Mouse (Mus musculus) left cerebral cortex, postnatal 10 days (tissue): Measurements from ENCODE around the gene Ptms. TPM values are rescaled to one million over a fixed set of nuclear protein-coding genes. Genes with fewer than 3 reads are reported as not detected.
A peak's percentile ranks its signal among the peaks of the same experiment; 100 is the strongest.

Experiments used
- DNase-seq, 2 experiments: peaks; one replicate each; pipeline ENCODE4 v3.0.0; 2021 to 2022; ENCODE audit warnings: low spot score in 2 of 2, mixed read lengths in 1 of 2; ENCODE audit errors: extremely low spot score in 1 of 2
- intact Hi-C: fragments of 180-260 bp; cut with DNase I; formaldehyde crosslinking; loops from one replicate; pipeline ENCODE4 v1.15.1; 2025
- total RNA-seq, 2 experiments: library from RNA; stranded (reverse); gene quantifications; 2 replicates each; pipeline ENCODE4 v1.2.3; 2021

Ptms gene
- 1,000 to 10,000 TPM; 1,368 to 1,394 TPM for total RNA-seq

DNA sequence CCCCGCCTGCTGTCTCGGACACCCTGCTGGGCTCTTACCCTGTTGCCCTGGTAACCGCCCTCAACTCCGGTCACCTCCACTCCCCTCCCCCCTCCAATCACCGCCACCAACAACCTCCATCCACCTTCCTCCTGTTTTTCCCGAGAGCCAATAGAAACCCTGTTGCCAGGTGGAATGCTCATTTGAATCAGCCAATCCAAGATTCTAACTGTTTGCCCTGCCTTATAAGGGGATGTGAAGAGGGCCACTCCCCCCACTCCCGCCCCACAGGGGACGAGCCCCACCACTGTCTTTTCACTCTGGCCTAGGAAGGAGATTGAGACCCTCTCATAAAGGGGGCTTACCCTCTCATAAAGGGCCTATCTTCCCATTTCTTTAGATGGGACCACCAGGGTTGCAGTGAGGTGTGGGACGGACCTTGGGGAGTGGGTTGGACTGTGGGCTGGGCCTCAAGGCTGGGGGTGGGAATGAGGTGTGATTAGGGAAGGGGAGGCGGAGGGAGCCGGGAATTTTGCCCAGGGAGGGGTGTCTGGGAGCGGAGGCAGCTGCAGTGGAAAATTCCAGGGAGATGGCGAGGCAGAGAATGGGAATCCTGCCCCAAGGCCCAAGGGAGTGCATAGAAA is at the start of gene Ptms:
TSS of gene Ptms (minus strand) at position 409 of the 623 bp plus-strand sequence.
- intact Hi-C loops, result no loop called here
- peak; percentile 95 to 96 for DNase-seq

DNA sequence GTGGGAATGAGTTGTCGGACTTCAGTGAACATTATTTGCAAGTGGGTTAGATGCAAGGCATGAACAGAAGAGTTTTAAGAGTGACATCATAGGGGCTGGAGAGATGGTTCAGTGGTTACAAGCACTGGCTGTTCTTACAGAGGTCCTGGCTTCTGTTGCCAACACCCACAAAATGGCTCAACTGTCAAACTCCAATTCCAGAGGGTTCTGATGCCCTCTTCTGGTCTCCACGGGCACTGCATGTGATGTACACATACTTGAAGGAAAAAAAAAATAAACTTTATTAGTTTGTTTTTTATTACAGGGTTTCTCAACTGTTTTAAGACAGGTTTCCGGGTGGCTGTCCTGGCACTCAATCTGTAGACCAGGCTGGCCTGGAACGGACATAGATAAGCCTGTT is 47.9 kb upstream of the Ptms start:
- intact Hi-C loops, result no loop called here
- peak in 1 of 2 experiments; percentile 54 for DNase-seq

DNA sequence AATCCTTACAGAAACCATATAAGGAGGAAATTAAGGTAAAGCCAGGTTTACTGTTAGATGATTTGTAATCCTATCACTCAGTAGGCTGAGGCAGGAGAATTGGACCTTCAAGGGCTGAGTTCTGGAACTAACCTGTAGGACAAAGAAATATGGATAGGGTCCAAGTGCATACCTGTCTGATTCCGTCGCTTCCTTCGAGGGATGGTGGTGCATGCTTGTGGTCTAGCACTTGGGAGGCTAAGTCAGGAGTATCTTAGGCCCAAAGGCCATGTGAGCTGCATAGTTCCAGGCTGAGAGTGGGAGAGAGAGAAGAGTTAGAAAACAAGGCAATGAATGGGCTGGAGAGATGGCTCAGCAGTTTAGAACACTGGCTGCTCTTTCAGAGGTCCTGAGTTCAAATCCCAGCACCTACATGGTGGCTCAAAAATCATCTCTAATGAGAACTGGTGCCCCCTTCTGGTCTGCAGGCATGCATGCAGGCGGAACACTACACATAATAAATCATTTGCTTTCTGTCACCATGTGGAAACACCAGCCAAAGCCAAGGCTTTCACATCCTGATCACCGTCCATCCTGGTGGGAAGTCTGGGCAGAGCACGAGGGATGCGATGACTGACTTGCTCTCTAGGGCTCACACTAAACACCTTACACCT is 46.7 kb upstream of the Ptms start:
- DNase-seq, result no peak
- intact Hi-C loops, result no loop called here

DNA sequence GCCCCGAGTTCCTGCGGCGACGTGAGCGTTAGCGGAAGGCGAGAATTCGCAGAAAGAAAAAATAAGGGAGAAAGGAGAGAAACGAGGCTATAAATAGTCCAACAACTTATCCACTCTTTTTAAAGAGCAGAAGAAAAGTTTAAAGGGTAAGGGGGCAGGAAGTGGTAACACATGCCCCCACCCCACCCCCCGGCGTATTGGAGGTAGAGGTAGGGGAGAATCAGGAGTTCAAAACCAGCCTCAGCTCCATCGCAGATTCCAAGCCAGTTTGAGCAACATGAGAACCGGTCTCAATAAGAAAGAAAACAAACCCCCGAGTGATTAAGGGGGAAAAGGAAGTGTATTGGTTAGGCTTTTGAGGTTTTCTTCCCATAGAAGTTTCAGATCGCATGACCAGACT is 45.8 kb upstream of the Ptms start:
- DNase-seq, result no peak
- intact Hi-C loops, result no loop called here

DNA sequence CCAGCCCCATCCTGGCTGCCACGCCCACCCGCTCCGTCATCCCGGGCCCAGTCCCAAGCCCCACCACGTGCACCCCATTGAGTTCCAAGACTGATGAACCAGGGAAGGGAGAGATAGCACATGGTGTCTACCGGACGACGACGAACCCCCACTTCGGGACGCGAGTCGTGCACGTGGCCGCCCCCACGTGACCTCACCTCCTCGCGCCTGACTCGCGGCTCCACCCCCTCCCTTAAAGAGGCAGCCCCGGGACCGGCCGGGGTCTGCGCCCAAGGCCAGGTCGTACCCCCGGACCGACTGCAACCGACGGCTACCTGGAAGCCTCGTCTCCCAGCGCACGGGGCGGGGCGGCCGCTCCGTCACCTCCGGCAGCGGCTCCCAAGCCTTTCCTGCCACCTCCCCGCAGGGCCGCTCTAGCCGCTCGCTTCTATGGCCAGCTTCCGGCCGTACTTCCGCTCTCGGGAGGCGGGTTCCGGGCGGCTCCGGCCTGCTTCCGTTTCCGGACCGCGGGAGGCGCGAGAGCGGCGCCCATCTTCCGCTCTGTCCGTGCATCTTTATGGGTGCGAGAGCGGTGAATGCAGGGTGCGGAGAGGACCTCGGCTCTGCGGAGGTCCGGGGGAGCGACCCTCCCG is 45.3 kb upstream of the Ptms start, which contains the start of gene Cops7a:
TSS of gene Cops7a (minus strand) at position 451 of the 632 bp plus-strand sequence.
- DNase-seq, result peak; percentile 94 to 98

DNA sequence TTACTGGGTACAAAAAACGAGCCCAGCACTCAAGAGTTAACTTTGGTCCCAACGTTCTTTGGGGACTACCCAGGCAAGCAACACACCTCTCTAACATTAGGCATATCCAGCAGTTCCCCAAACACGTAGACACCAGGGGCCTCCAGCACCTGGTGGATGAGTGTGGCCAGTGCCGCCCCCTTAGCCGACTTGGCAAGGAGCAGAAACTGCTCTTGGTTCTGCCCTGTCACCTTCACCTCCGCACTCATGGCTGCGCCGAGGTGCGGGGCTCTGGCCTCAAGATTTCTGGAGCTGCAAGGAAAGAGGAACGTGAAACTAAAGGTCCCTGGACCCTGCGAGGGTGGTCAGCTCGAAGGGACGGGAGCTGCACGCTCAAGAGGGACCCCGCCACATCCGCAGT is 44.7 kb upstream of the Ptms start:
- DNase-seq, result no peak
- intact Hi-C loops, result no loop called here

More for the DNA sequence above, 45.3 kb upstream of the Ptms start, which contains the start of gene Cops7a:
- intact Hi-C loops, result no loop called here

DNA sequence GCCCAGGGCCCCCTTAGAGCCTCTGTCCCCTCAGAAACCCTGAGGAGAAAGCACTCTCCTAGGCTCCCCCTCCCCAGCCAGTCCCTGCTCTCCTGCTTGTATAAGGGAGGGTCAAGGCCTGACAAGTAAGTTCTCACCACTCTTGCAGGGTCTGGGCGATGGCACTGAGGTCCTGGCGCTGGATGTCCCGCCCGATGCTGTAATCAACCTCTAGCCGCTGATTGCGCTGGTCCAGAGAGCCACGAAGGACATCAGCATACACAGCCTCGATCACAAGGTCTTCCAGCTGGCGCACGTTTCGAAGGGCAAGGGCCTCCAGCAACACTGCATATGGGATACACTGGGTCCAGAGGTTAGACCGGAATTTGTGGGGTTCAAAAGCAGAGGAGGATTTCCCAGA is 41.1 kb upstream of the Ptms start:
- intact Hi-C loops, result no loop called here
- peak in 1 of 2 experiments; percentile 26 for DNase-seq

DNA sequence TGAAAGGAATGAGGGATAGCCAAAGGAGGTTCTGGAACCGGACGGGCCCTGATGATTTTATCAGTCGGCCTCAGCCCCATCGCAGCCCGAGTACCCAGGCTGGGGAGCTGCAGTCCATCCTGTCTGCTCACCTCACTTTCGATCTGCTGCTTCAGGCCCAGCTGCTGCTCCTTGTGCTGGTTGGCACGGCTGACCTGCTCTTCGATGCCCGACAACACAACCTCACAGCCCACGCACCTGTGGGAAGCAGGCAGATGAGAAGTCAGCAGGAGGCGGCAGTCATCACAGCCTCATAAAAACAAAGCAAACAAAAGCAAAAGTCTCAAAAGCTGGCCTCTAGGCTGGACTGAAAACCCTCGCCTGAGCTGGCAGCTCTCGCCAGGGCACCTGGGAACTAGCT is 40.1 kb upstream of the Ptms start:
- intact Hi-C loops, result no loop called here

DNA sequence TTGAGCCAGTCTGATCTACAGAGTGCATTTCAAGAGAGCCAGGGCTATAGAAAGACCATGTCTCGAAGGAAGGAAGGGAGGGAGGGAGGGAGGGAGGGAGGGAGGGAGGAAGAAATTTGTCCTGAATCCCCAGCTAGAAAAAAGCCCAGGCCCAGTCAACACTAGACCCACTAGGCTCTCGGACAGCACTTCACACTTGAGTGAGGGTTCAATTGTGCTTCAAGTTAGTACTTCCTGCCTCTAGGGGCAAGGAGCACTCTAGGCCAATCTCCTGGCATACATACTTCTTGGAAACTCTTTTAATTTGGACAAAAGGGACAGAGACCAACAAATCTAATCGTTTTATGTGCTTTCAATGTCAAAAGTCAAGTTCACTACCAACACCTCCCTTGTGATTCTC is 38.2 kb upstream of the Ptms start:
- DNase-seq, result no peak
- intact Hi-C loops, result no loop called here

More for the DNA sequence above, 40.1 kb upstream of the Ptms start:
- DNase-seq, result no peak

DNA sequence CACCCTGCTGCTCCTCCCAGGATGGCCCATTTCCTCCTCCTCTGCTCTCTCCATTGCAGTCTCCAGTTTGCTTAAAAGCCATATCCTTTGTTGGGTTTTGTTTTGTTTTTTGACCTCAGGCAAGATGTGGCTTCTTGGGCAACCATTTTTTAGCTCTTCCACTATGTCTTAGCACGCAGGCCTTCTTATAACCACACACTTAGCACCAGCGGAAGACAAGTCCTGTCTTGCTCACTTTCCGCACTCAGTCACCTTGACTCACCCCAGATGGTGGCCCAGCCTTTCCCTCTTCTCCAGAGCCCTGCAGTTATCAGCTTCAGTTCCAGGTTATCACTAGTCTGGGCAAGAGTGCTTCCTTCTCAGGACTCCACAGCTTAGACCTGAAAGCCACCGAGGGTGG is 35.3 kb upstream of the Ptms start:
- no peak for DNase-seq
- intact Hi-C loops, result no loop called here

DNA sequence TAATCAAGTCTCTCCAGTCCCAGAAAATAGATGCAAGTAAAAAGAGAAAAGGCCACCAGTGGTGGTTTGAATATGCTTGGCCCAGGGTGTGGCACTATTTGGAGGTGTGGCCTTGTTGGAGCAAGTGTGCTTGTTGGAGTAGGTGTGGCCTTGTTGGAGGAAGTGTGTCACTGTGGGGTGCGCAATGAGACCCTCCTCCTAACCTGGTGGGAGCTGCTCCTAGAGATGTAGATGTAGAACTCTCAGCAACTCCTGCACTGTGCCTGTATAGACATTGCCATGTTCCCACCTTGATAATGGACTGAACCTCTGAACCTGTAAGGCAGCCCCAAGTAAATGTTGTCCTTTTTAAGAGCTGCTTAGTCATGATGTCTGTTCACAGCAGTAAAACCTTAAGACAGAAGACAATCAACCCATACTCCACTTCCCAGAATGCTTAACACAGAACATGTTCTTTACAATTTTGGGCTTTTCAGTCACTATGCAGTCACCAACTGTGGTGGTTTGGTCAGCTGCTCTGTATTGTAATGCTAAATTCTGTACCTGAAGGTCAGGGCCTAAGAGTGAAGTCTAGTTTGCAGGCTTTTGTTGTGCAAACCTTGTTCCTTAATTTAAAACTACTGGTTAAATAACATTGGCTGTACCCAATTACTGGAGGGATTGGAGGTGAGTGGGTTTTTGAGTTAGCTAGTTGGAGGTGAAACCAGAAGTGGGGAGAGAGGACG is 34.2 kb upstream of the Ptms start:
- intact Hi-C loops, result no loop called here
- DNase-seq, result no peak

DNA sequence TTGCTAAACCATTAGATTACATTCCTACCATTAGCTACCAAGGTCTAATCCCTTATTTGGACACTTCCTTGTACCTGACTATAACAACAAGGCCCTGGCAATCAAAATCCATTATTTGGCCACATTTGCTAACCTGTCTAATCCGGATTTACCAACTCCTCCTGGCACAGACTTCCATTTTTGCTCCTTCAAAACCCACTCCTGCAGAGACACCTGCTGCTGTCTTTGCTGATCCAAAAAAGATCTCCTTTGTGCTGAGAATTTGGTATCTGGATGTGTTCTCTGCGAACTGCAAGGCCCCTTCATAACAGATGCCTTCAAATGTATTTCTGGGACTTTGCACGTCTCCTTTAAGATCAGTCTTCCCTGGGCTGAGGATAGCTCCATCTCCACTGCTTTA is 23.6 kb upstream of the Ptms start:
- intact Hi-C loops, result no loop called here
- no peak for DNase-seq

DNA sequence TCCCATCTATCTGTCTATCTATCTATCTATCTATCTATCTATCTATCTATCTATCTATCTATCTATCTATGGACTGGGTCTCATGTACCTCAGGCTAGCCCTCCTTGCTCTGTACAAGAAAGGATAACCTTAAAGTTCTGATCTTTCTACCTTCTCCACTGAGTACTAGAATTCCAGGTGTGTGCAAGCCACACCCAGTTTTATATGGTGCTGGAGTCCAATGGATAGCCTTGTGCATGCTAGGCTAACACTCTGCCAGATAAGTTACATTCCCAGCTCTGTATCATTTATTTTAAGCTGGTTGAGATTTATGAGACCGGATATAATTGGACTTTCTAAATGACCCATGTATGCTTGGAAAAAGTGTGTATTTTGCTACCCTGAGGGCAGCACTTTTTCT is 21.8 kb upstream of the Ptms start:
- no peak for DNase-seq
- intact Hi-C loops, result no loop called here

DNA sequence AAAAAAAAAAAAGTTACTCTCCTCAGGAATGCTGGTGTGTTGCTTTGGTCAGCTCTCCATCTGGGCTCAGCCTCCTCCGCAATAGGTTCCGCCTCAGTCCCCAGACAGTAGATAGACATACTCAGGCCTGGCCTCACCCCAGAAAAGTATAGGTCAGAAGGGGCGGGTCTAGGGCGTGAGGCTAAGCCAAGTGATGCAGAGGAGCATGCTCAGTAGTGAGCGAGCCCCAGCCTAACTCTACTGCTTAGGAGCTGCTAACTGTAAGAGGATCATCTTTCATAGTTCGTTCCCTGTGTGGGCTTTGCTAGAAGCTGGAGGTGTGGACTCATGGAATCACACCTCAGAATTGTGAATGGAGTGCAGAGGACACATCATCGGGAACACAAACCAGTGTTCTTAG is 18.7 kb upstream of the Ptms start:
- intact Hi-C loops, result loop anchor here (10.0 kb wide), 1 partner anchor 146 kb away; no protein-coding TSS in a partner anchor
- DNase-seq, result no peak

DNA sequence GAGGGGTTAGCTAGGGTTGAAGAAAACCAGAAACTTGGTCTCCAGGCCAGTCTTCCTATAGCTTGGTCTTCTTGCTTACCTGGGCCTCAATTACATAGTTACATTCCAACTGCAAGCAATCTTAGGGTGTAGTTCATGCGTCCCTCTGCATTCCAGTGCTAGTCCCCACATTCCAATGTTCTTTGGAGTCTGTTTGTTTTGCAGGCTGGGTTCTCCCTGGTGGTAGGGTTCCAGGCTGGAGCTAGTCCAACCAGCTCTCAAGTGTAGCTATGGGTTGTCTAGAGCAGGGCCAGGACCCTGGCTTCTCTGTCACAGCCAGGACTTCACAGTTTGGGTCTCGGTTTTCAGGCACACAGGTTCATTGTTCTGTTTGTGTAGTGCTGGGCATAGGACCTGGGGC is 17.6 kb upstream of the Ptms start:
- intact Hi-C loops, result loop anchor here (10.0 kb wide), 1 partner anchor 147 kb away; no protein-coding TSS in a partner anchor
- DNase-seq, result no peak

DNA sequence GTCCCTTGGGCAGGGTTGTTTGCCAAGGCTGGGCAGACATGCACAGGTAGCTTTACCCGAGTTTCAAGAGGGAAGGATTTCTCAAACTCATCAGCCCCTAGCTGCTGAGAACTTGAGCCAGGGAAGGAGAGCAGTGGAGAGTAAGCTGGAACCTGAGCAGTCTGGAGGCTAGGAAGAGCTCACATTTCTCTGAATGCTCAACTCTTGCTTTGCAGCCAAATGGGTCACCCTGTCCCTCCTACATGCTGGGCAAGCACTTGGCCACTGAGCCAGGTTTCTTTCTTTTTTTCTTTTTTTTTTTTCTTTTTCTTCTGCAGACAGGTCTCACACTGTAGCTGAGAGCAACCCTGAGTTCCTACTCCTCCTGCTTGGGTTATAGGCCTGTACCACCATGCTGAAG is 16.8 kb upstream of the Ptms start:
- intact Hi-C loops, result loop anchor here (10.0 kb wide), 1 partner anchor 148 kb away; no protein-coding TSS in a partner anchor
- DNase-seq, result no peak

DNA sequence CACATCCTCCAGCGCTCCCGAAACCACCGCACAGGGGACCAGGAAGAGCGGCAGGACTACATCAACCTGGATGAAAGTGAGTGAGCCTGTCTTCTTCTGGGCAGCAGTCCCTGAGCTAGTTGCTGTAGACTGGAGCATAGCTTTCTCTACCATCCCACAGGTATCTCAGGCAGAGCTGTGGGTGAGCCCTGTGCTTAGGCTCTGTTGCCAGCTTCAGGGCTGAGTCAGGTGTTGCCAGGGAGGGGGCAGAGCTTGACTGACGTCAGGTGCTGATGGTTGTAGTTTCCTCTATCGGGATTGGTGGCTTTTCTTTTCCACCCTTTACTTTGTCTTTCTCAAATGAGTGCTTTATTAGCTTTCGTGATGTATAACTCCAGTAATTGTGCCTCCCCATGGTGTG is 14.8 kb upstream of the Ptms start:
- no peak for DNase-seq
- intact Hi-C loops, result loop anchor here (10.0 kb wide), 1 partner anchor 150 kb away; no protein-coding TSS in a partner anchor

DNA sequence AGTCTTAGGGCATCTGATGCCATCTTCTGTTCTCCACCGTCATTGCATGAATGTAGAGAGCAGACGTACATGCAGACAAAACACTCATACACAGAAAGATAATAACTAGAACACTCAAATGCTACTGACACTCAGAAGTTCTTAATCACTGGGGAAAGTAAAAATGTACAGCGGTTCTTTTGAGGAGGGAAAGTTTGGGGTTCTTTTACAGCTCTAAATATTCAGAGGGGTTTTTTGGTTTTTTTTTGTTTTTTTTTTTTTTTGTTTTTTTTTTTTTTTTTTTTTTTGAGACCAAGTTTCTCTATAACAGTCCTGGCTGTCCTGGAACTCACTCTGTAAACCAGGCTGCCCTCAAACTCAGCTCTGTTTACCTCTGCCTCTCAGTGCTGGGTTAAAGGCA is 13.2 kb upstream of the Ptms start:
- DNase-seq, result no peak
- intact Hi-C loops, result loop anchor here (10.0 kb wide), 1 partner anchor 152 kb away; no protein-coding TSS in a partner anchor

DNA sequence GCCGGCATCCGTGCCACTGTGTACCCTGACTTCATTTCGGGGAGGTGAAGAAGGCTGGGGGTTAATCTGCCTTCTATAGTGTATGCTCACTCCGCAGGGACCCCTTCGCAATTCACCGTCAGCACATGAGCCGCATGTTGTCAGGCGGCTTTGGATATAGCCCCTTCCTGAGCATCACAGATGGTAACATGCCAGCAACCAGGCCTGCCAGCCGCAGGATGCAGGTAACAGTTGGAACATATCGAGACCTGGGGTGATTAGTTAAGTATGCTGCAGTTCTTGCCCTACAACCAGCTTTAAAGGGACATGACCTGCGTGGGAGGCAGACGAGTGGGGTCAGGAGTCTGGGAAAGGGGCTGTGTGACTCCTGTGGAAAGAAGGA is 12.4 kb upstream of the Ptms start:
- intact Hi-C loops, result loop anchor here (10.0 kb wide), 1 partner anchor 152 kb away; no protein-coding TSS in a partner anchor
- no peak for DNase-seq
